Mouse (Mus musculus) CH12.LX (cell line): ENCODE measurements around the gene Fam196a. TPM values are rescaled to one million over a fixed set of nuclear protein-coding genes. Genes with fewer than 3 reads are reported as not detected.

ENCODE experiments used
- DNase-seq: peaks from one replicate; pipeline ENCODE4 v3.0.0-alpha.2; 2013; ENCODE audit errors: extremely low read depth
- H3K27ac ChIP-seq: 2 replicates; pipeline ENCODE4 v1.5.1; 2012; ENCODE audit warnings: low read depth, mild to moderate bottlenecking, control low read depth, moderate library complexity; ENCODE audit not compliant: insufficient read depth
- H3K27me3 ChIP-seq: replicated peaks from 2 replicates; pipeline ENCODE3; 2012; ENCODE audit warnings: inconsistent platforms
- H3K36me3 ChIP-seq, 2 experiments: replicated peaks in 1 of 2; 2 replicates each; pipeline versions ENCODE3 to v1.6.1; 2012; ENCODE audit warnings: inconsistent platforms in 1 of 2, low read length in 1 of 2, mild to moderate bottlenecking in 1 of 2, mixed read lengths in 1 of 2, moderate library complexity in 1 of 2; ENCODE audit not compliant: control insufficient read depth in 1 of 2, insufficient read depth in 1 of 2
- H3K4me1 ChIP-seq, 2 experiments: 2 replicates each; pipeline ENCODE4 v1.6.1; 2012; ENCODE audit warnings: inconsistent platforms in 1 of 2, moderate library complexity in 1 of 2; ENCODE audit not compliant: insufficient read depth in 2 of 2, control insufficient read depth in 1 of 2
- H3K4me2 ChIP-seq: 2 replicates; pipeline ENCODE4 v1.6.1; 2012; ENCODE audit warnings: low read depth, mild to moderate bottlenecking, control low read depth; ENCODE audit not compliant: poor library complexity, insufficient read depth, severe bottlenecking
- H3K4me3 ChIP-seq, 3 experiments: fragments of 150-350 bp in 1 of 3; sonication (generic) in 1 of 3; replicated peaks in 1 of 3; 2 replicates each; pipeline versions ENCODE3 to v1.5.1; 2011 to 2012; ENCODE audit warnings: low read depth in 2 of 3, low read length in 2 of 3, mild to moderate bottlenecking in 2 of 3, moderate library complexity in 2 of 3, control low read depth in 1 of 3, improper control_type of control experiment in 1 of 3, inconsistent platforms in 1 of 3, mixed read lengths in 1 of 3; ENCODE audit not compliant: poor library complexity in 1 of 3
- H3K79me2 ChIP-seq: replicated peaks from 2 replicates; pipeline ENCODE4 v1.6.1; 2012; ENCODE audit warnings: mild to moderate bottlenecking, moderate library complexity; ENCODE audit not compliant: control insufficient read depth, poor library complexity, insufficient read depth, severe bottlenecking; ENCODE audit errors: extremely low read depth
- H3K9ac ChIP-seq: 2 replicates; pipeline ENCODE4 v1.6.1; 2012; ENCODE audit warnings: low read depth, mild to moderate bottlenecking, control low read depth, moderate library complexity; ENCODE audit not compliant: insufficient read depth
- H3K9me3 ChIP-seq: replicated peaks from 2 replicates; pipeline ENCODE3; 2012; ENCODE audit warnings: low read length, inconsistent platforms, mixed read lengths
- BHLHE40 ChIP-seq: IDR thresholded peaks from 2 replicates; pipeline ENCODE4 v1.6.1; 2011; ENCODE audit warnings: mild to moderate bottlenecking, low read depth, low read length, improper control_type of control experiment
- CHD1 ChIP-seq: IDR thresholded peaks from 2 replicates; pipeline ENCODE4 v1.6.1; 2012; ENCODE audit warnings: low read depth, low read length, improper control_type of control experiment, inconsistent platforms
- CHD2 ChIP-seq: IDR thresholded peaks from 2 replicates; pipeline ENCODE4 v1.6.1; 2011; ENCODE audit warnings: low read length, improper control_type of control experiment
- E2F4 ChIP-seq: IDR thresholded peaks from 2 replicates; pipeline ENCODE4 v1.6.1; 2011; ENCODE audit warnings: low read depth, low read length, improper control_type of control experiment; ENCODE audit not compliant: insufficient replicate concordance
- ELF1 ChIP-seq: IDR thresholded peaks from 2 replicates; pipeline ENCODE4 v1.6.1; 2014; ENCODE audit warnings: low read depth, mild to moderate bottlenecking, inconsistent platforms, low read length, improper control_type of control experiment
- EP300 ChIP-seq: IDR thresholded peaks from 2 replicates; pipeline ENCODE4 v1.6.1; 2011; ENCODE audit warnings: low read length, improper control_type of control experiment
- ETS1 ChIP-seq: conservative IDR thresholded peaks from 2 replicates; pipeline ENCODE4 v1.6.1; 2012; ENCODE audit warnings: low read depth, mild to moderate bottlenecking, inconsistent platforms, low read length, improper control_type of control experiment, moderate library complexity
- GABPA ChIP-seq: IDR thresholded peaks from 2 replicates; pipeline ENCODE4 v1.6.1; 2012; ENCODE audit warnings: low read depth, low read length, improper control_type of control experiment, inconsistent platforms; ENCODE audit not compliant: insufficient replicate concordance
- IRF4 ChIP-seq: IDR thresholded peaks from 2 replicates; pipeline ENCODE4 v1.6.1; 2014; ENCODE audit warnings: low read depth, mild to moderate bottlenecking, inconsistent platforms, low read length, improper control_type of control experiment
- JUN ChIP-seq: IDR thresholded peaks from 2 replicates; pipeline ENCODE4 v1.6.1; 2011; ENCODE audit warnings: low read depth, mild to moderate bottlenecking, low read length, improper control_type of control experiment, moderate library complexity; ENCODE audit not compliant: insufficient read depth
- KAT2A ChIP-seq: IDR thresholded peaks from 2 replicates; pipeline ENCODE4 v1.6.1; 2012; ENCODE audit warnings: low read length, improper control_type of control experiment, inconsistent platforms; ENCODE audit not compliant: insufficient replicate concordance
- MAX ChIP-seq: IDR thresholded peaks from 2 replicates; pipeline ENCODE4 v1.6.1; 2011; ENCODE audit warnings: low read length, improper control_type of control experiment
- MAZ ChIP-seq: IDR thresholded peaks from 2 replicates; pipeline ENCODE4 v1.6.1; 2012; ENCODE audit warnings: low read depth, mild to moderate bottlenecking, inconsistent platforms, low read length, improper control_type of control experiment, moderate library complexity
- MEF2A ChIP-seq: IDR thresholded peaks from 2 replicates; pipeline ENCODE4 v1.6.1; 2014; ENCODE audit warnings: low read depth, mild to moderate bottlenecking, inconsistent platforms, low read length, improper control_type of control experiment, borderline replicate concordance
- MXI1 ChIP-seq: IDR thresholded peaks from 2 replicates; pipeline ENCODE4 v1.6.1; 2011; ENCODE audit warnings: mild to moderate bottlenecking, low read depth, low read length, improper control_type of control experiment
- MYC ChIP-seq: IDR thresholded peaks from 2 replicates; pipeline ENCODE4 v1.6.1; 2011; ENCODE audit warnings: low read depth, mild to moderate bottlenecking, improper control_type of control experiment, low read length
- NELFE ChIP-seq: IDR thresholded peaks from 2 replicates; pipeline ENCODE4 v1.6.1; 2011; ENCODE audit warnings: low read depth, low read length, improper control_type of control experiment
- PAX5 ChIP-seq: IDR thresholded peaks from 2 replicates; pipeline ENCODE4 v1.6.1; 2012; ENCODE audit warnings: low read length, inconsistent platforms, mixed read lengths
- POLR2A ChIP-seq: IDR thresholded peaks from 2 replicates; pipeline ENCODE4 v1.6.1; 2011; ENCODE audit warnings: low read depth, mild to moderate bottlenecking, improper control_type of control experiment, low read length
- RAD21 ChIP-seq: IDR thresholded peaks from 2 replicates; pipeline ENCODE4 v1.6.1; 2011; ENCODE audit warnings: low read depth, mild to moderate bottlenecking, low read length, improper control_type of control experiment, moderate library complexity
- RCOR1 ChIP-seq: conservative IDR thresholded peaks from 2 replicates; pipeline ENCODE4 v1.6.1; 2012; ENCODE audit warnings: low read depth, mild to moderate bottlenecking, inconsistent platforms, low read length, improper control_type of control experiment
- SMC3 ChIP-seq: IDR thresholded peaks from 2 replicates; pipeline ENCODE4 v1.6.1; 2011; ENCODE audit warnings: low read depth, low read length, improper control_type of control experiment
- TBP ChIP-seq: conservative IDR thresholded peaks from 2 replicates; pipeline ENCODE4 v1.6.1; 2011; ENCODE audit warnings: low read depth, low read length, improper control_type of control experiment
- TCF12 ChIP-seq: IDR thresholded peaks from 2 replicates; pipeline ENCODE4 v1.6.1; 2014; ENCODE audit warnings: low read depth, mild to moderate bottlenecking, inconsistent platforms, low read length, improper control_type of control experiment
- UBTF ChIP-seq: IDR thresholded peaks from 2 replicates; pipeline ENCODE4 v1.6.1; 2012; ENCODE audit warnings: low read depth, mild to moderate bottlenecking, inconsistent platforms, low read length, improper control_type of control experiment, moderate library complexity
- USF1 ChIP-seq: IDR thresholded peaks from 2 replicates; pipeline ENCODE4 v1.6.1; 2014; ENCODE audit warnings: low read depth, mild to moderate bottlenecking, inconsistent platforms, low read length, improper control_type of control experiment
- ZC3H11A ChIP-seq: IDR thresholded peaks from 2 replicates; pipeline ENCODE4 v1.6.1; 2012; ENCODE audit warnings: low read depth, mild to moderate bottlenecking, inconsistent platforms, low read length, improper control_type of control experiment
- ZKSCAN1 ChIP-seq: IDR thresholded peaks from 2 replicates; pipeline ENCODE4 v1.6.1; 2012; ENCODE audit warnings: low read depth, inconsistent platforms, low read length, improper control_type of control experiment, borderline replicate concordance
- ZMIZ1 ChIP-seq: IDR thresholded peaks from 2 replicates; pipeline ENCODE4 v1.6.1; 2012; ENCODE audit warnings: low read depth, mild to moderate bottlenecking, inconsistent platforms, low read length, improper control_type of control experiment
- dilution Hi-C: fragments of 300-500 bp; cut with MboI; formaldehyde crosslinking; loops from 2 replicates; pipeline ENCODE4 v1.14.3; 2020; ENCODE audit warnings: low sequenced_read_pairs; ENCODE audit not compliant: extremely low pct_unique_long_range_greater_than_20kb, extremely low pct_ligation_motif_present
- in situ Hi-C: fragments of 300-500 bp; cut with MboI; formaldehyde crosslinking; loops from 3 replicates; pipeline ENCODE4 v1.14.3; 2019; ENCODE audit warnings: low sequenced_read_pairs, low pct_ligation_motif_present, low pct_unique_long_range_greater_than_20kb, mixed read lengths
- polyA plus RNA-seq: library from polyadenylated mRNA; unstranded; fragments of >175 nt; gene quantifications from 2 replicates; pipeline ENCODE4 v1.2.1, GENCODE M21; 2012; ENCODE audit warnings: low read depth; ENCODE audit not compliant: insufficient read length
- total RNA-seq, 2 experiments: library from RNA; depleted of rRNA; stranded (reverse); fragments of 300-350 nt in 1 of 2; fragments of >200 nt in 1 of 2; gene quantifications; 2 replicates each; pipeline ENCODE4 v1.2.3; 2012 to 2014

Gene Fam196a
- total and polyA plus RNA-seq, 3 experiments, result not detected

DNA sequence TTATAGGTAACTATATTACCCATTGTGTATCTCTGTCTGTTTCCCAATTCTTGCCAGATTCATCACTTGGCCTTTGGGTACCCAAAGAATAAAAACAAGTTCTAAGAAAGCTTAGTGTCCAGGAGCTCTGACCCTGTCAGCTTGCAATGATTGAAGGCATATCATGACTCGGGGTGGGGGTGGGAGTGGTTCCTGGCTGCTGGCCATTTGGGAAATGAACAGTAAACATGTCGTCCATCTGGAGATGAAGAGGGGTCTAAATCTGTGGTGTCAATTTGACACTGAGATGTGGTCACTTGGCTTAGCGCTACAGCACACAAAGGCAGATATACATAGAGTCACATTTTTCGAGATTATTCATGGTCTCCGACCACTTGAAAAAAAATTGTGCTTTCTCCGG, 54.7 kb downstream of the Fam196a start:
- no peak for DNase-seq
- H3K4me2 ChIP-seq, result no peak overlapping the region
- no peak overlapping the region for H3K4me3 ChIP-seq
- no peak for TF ChIP-seq RAD21
- no peak for TF ChIP-seq UBTF
- H3K36me3 ChIP-seq, result no peaks in the 10 kb centered on the region
- no peaks in the 10 kb centered on the region for H3K79me2 ChIP-seq
- dilution Hi-C loops, result no loop called here
- peaks cover 76% of the 10 kb centered on the region for H3K9me3 ChIP-seq
- H3K27ac ChIP-seq, result no peak overlapping the region
- no peaks in the 10 kb centered on the region for H3K27me3 ChIP-seq
- in situ Hi-C loops, result no loop called here
- no peak overlapping the region for H3K9ac ChIP-seq
- no peaks in the 10 kb centered on the region for H3K4me1 ChIP-seq

DNA sequence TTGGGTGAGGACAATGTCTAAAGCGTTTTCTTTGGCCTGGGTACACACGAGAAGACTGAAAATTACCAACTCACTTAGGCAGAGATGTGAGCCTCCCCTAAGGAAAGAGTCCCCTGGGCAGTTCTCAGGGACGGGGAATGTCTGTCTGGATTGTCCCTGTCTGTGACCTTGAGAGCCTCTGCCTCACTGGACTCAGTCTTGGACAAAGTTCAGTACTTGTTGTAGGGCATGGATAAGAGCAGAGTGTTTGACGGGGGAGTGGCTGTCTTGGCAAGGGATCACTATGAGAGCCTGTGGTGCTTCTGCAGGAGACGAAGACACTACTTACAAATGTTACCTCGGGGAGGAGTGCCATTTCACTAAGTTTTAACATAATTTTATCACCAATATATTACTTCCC, 57.8 kb downstream of the Fam196a start:
- in situ Hi-C loops (no loop called here), dilution Hi-C loops (no loop called here)

DNA sequence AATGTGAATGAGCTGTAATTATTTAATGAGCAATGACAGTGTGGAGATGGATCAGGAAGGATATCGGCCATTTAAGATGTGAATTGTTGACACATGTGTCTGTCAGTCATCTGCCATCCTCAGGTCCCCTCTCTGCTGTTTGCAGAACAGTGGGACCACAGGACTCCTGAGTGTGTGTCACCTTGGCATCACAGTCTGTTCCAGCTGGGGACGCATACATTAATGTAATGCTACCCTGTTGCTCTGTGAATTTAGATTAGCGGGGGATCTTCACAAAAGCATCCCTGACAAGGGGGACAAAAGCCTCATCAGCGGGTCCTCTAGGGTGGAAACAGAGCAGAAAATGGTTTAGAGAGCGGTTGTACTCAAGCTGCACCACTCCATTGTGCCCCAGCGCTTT, 59.2 kb downstream of the Fam196a start:
- no peak overlapping the region for H3K4me2 ChIP-seq
- TF ChIP-seq MAX, result no peak
- no peak for TF ChIP-seq ZC3H11A
- no peak for TF ChIP-seq CHD2
- no peak for TF ChIP-seq EP300
- TF ChIP-seq CHD1, result no peak
- TF ChIP-seq ETS1, result no peak
- TF ChIP-seq TCF12, result no peak
- no peak for TF ChIP-seq ZMIZ1
- no peak for TF ChIP-seq MYC
- TF ChIP-seq MXI1, result no peak
- no peak for TF ChIP-seq GABPA
- TF ChIP-seq NELFE, result no peak
- no peak for TF ChIP-seq KAT2A
- TF ChIP-seq MEF2A, result no peak
- no peak for TF ChIP-seq ZKSCAN1
- TF ChIP-seq BHLHE40, result no peak
- H3K27ac ChIP-seq, result no peak overlapping the region
- in situ Hi-C loops (no loop called here), dilution Hi-C loops (no loop called here)
- no peak for DNase-seq
- no peaks in the 10 kb centered on the region for H3K4me1 ChIP-seq
- no peaks in the 10 kb centered on the region for H3K79me2 ChIP-seq
- no peak overlapping the region for H3K9ac ChIP-seq
- H3K4me3 ChIP-seq, result no peak overlapping the region
- peaks cover 78% of the 10 kb centered on the region for H3K9me3 ChIP-seq
- no peaks in the 10 kb centered on the region for H3K36me3 ChIP-seq
- H3K27me3 ChIP-seq, result no peaks in the 10 kb centered on the region

More for the DNA sequence above, 57.8 kb downstream of the Fam196a start:
- Histone ChIP-seq H3K9me3 (peaks cover 76% of the 10 kb centered on the region), H3K4me1 (no peaks in the 10 kb centered on the region), H3K4me2 (no peak overlapping the region), H3K4me3 (no peak overlapping the region), H3K27me3 (no peaks in the 10 kb centered on the region), H3K79me2 (no peaks in the 10 kb centered on the region), H3K36me3 (no peaks in the 10 kb centered on the region), H3K9ac (no peak overlapping the region), H3K27ac (no peak overlapping the region)
- TF ChIP-seq E2F4, result no peak
- no peak for TF ChIP-seq ZKSCAN1
- no peak for TF ChIP-seq GABPA
- TF ChIP-seq POLR2A, result no peak
- no peak for TF ChIP-seq CHD2
- no peak for TF ChIP-seq MEF2A
- TF ChIP-seq ZMIZ1, result no peak
- TF ChIP-seq USF1, result no peak
- no peak for TF ChIP-seq ELF1
- no peak for TF ChIP-seq SMC3
- no peak for TF ChIP-seq RCOR1
- no peak for TF ChIP-seq PAX5
- no peak for TF ChIP-seq RAD21
- TF ChIP-seq JUN, result no peak
- TF ChIP-seq IRF4, result no peak
- no peak for TF ChIP-seq MAZ
- no peak for TF ChIP-seq NELFE
- TF ChIP-seq TBP, result no peak
- TF ChIP-seq MYC, result no peak
- no peak for TF ChIP-seq ETS1
- no peak for DNase-seq
